Mouse (Mus musculus): ENCODE measurements around the gene Klrd1.
"Not testable (repeated sequence)": the region's sequence is repeated elsewhere in the genome, so short reads cannot be mapped to it uniquely, and the experiment has no call there.

Gene Klrd1

DNA sequence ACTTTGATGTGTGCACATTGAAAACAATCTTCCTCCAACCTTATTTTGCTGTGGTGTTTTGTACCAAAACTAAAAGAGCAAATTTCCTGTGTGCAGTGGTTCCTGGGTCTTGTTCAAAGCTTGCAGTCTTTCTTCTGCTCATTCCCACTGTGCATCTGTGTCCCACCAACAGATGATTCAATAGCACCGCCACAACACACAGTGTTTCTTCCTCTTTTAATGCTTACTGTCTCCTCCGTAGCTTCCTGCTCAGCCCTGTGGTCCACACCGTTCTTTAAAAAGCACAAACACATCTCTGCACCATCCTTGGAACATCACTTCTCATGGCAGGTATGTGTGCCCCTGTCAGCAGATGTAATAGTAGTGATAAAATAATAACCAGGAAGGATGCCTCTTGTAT, at the start of gene Klrd1:
Gene Klrd1 (plus strand): TSS at position 275 of the 400 bp plus-strand sequence.
- DNase-seq: no peak

DNA sequence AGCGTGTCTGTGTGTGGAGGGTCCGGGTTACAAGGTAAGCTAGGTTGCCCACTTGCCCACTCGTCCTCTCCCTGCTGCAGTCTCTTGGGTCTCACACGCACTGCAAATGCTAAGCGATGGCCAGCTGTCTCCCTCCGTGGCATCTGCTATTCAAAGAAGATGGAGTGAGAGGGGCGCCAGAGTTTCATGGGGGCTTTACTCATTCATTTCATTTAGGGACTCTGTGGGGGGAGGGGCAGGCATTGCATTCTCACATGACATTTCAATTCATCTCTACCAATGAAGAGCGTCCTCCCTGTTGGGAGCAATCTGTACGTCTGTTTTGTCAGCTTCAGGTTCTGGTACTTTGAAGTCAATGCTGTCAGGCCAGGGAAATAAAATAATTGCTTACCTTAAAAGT, 49.7 kb upstream of the Klrd1 start:
- no peak for DNase-seq

DNA sequence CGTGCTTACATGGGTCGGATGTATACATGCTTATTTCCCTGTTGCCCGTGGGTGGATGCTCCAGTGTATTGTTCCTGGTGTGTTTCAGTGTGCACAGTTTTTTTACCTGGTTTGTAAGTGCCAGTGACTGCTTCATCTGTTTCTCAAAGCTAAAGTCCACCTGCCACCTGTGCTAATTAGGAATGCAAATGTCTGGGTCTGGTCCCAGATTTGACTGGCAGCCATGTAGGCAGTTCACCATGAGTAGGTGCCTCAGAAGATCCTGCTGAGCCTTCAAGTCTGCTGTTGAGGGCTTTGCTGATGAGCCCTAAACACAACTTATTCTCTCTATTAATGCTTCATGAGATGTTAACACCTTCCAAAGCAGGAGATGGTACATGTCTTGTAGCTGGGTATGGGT, 49.0 kb upstream of the Klrd1 start:
- peak in 1 of 2 experiments; percentile 21 for DNase-seq

DNA sequence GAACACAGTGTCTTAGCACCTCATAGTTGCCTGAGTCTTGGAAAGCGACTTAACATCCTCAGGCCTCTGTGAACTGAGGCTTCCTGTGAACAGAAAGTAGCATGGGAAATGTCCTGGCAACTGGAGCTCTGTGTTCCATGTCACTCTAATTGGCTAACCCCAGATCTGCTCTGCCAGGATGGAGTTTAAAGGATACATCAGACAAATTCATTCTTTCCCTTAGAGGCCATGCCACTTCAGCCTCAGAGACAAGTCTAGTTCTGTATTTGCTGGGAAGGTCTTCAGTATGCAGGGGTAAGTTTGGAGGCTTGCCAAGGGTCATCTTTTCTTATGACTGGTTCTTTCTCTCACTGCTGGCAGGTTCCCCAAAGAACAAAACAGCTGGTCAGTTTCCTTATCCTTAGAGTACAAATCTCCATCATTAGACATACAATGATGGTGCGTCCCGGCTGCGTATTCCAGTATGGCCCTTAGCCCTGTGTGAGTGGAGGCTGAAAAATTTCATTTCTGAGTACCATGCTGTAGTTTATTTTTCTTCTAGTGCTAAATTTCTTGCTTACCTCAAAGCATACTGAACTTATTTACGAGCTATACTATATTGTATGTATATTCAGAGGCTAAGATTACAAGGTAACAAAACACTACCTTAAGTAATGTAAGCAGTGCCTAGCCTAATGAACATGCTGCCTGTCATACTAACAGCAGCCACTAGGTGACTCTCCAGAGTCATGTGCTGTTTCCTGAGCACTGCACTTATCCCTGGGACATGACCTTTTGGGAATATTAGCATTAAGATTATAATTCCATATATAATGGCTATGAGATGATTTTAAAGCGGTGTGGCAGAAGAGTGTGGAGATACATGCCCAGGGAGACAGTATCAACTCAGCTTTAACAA, 47.6 kb upstream of the Klrd1 start:
- DNase-seq: peak; percentile 74 to 77

DNA sequence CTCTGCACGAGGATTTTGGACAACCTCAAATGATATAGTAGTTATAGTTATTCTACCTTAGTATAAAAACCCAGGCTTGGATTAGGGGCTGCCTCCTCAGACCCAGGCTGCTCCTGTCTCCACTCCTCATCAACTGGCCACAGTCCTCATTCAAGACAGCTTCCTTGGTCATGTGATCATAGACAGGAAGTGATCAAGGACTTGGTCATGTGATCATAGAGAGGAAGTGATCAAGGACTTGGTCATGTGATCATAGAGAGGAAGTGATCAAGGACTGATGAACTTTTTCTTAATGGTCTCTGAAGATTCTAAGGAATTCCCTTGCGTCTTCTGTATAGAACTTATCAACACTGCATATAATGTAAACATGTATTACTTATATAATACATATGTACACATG, 44.3 kb upstream of the Klrd1 start:
- DNase-seq: no peak

DNA sequence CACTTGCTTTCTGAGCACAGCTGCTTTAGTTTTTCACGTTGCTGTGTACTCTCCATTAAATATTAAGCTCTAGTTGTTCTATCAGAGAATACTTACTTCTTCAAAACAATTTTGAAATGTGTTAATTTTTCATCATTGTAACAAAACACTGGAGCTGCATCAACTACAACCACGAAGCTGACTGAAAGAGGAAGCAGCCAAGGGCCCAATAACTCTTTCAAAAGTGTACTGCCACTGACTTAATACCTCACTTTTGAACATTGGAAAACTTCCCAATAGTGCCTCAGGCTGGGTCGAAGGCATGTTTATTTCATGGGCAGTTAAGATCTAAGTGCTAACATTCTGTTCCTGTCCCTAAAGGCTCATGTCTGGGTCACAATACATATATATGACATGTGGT, 43.6 kb upstream of the Klrd1 start:
- DNase-seq: no peak

DNA sequence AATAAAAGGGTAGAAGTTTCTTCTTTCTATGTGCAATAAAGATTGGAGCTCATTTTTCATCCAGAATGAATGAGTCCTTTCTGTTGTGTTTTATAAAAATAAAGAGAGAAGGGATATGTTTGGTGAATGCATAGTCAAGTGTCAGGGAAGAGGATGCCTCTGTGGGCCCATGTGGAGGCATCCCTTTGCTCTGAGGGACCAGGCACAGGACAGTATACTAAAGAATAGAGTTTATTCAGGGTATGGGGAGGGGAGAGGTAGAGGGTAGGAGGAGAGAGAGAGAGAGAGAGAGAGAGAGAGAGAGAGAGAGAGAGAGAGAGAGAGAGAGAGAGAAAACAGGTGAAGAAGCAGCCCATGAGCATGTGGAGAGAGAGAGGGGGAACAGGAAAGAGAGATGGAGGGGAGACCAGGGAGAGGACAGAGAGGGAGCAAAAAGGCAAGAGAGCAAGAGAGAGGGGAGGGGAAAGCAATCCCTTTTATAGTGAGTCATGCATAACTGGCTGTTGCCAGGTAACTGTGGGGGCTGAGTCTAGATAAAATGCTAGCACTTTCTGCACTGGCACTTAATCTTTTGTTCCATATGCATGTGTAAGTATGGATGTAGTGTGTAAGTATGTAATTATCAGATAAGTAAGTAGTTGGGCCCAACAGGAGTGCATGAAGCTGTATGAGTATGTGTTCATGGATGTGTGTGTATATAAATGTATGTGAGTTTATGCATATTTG, 34.1 kb upstream of the Klrd1 start:
- no peak for DNase-seq

DNA sequence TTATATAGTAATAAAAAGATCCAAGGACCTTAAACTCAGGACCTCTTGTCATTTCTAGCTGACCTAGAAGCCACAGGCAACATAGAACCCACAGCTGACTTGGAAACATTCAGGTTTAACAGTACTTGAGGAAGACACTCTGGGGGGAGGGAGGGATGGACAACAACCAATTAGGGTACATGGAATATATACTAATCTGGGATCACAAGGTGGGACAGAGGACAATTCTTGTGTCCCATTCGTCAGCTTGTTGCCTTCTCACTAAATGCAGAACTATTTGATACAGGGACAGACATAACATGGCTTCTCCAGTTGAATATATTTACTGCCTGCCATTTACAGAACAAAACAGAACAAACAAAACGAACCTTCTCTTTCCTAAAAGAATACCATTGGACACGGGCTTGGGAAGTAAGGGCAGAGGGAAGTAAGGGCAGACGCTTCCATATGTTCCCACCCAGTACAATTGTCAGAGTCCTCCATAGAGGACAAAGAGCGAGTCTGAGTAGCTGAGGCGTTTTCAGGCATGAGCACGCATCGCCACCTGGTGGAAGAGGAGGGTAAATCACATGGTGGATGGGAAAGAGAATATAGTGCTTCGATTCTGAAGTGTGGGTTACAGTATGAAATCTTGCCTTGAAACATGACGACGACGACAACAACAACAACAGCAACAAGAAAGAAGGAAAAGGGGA, 32.5 kb upstream of the Klrd1 start:
- peak; percentile 68 to 73 for DNase-seq

DNA sequence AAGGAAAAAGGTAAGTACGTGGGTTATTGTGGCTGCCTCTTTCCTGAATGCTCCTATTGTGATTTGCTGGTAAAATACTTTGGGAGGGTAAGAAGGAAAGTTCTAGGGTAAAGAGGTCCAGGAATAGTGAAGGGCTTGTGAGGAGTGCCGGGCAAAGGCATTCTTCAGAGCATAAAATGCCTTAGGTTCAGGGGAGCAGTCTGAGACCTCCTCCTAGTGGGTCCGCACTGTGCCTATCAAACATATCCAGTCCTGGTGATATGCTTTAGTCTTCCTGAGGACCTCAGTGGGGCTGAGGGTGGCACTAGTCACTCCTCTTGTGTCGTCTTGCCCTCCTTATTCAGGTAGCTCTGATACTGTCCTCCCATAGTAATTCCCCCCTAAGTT, 31.9 kb upstream of the Klrd1 start:
- no peak for DNase-seq

DNA sequence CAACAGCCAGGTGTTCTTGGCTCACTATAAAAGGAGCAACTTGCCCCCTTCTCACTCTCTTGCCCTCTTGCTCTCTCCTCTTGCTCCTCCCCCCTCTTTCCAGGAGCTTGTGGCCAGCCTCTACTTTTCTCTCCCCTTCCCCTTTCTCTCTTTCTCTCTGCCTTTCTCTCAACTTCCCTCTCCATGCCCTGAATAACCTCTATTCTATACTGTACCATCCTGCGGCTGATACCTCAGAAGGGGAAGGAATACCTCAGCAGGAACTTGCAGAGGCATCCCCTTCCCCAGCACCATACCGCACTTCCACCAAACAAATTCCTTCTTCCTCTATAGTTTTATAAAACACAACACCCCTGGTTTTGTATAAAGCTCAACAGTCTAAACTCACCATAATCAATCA, 26.3 kb upstream of the Klrd1 start:
- DNase-seq: no peak

DNA sequence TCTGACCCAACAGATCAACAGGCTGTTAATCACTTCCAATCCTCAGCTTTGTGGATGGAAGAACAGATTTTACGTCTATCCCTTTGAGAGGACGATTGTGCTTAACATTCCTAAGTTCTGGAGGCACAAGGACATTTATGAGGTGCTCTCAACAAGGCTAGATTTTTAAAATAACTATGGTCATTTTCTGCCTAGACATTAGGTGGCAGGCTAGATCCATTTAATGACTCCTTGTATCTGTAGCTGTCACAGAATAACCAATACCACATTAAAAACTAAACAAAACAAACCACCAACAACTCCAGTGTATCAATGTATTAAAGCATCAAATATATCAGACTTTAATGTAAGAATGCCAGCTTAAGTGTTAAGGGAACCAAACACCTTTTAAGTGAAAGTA, 16.3 kb upstream of the Klrd1 start:
- DNase-seq: no peak

DNA sequence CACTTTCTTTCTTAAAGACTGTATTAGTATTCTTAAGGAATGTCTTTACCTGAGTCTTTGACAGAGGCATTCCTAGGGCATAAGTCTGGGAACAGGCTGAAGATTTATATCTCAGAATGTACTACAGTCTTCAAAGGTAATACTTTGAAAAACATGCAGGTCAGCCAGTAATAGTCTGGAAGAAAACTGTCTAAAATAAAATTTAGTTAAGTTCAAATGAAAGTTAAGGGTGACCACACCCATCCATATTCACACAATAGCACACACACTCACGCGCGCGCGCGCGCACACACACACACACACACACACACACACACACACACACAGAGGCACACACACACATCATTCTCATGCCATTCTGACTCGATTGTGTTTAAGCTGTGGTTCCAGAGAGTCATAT, 14.0 kb upstream of the Klrd1 start, which contains the start of gene Klre1:
Gene Klre1 (plus strand): TSS at position 301 of the 400 bp plus-strand sequence.
- DNase-seq: no peak

DNA sequence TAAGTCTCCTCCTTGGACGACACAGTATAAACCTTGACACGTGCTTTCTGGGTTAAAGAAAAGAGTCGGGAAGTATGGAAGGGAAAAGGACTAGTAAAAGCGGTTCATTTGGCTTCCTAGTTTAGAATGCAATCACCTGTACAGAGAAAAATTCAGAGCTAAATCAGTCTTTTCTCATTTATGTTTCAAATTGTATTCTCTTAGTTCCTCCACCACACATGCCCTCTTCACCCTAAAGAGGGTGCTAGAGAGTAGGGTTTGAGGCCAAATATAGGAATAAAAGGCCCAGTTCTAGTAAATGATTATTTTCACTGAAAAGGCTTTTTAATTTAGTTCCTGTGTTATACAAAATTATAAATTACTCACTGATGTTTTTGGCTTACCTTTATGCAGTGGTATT, 10.3 kb upstream of the Klrd1 start:
- no peak for DNase-seq

DNA sequence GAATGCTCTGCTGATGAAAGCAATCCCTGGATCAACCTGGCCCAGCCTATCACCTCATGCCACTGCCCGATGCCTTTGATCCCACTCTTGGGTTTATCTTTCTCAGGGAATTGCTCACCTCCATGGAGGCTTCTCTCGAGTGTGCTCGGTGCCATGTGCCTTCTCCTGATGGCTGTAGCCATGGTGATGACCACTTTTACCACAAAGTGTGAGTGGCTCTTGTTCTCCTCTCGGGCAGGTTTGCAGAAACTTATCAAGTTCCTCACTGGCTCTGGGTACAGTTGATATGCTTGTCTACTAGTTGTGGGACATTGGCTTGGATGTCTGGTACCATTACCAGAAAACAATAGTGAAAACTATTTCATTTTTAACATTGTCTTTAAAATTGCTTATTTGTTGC, 9.7 kb upstream of the Klrd1 start:
- DNase-seq: no peak

DNA sequence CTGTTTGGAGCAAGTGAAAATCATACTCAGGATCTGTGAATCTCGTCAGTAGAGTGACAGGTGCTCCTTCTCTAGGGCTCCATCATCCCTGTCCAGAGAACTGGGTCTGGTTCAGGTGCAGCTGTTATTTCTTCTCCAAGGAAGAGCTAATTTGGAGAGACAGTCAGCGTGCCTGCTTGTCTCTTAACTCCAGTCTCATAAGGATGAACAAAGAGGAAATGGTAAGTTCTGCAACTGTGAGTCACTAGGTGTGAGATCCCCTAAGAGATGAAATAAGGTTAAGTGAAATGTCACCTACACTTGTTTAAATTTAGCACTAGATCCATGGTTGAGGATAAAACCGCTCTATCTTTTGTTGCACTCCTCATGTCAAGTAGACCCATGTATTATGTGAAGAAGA, 8.6 kb upstream of the Klrd1 start:
- no peak for DNase-seq

DNA sequence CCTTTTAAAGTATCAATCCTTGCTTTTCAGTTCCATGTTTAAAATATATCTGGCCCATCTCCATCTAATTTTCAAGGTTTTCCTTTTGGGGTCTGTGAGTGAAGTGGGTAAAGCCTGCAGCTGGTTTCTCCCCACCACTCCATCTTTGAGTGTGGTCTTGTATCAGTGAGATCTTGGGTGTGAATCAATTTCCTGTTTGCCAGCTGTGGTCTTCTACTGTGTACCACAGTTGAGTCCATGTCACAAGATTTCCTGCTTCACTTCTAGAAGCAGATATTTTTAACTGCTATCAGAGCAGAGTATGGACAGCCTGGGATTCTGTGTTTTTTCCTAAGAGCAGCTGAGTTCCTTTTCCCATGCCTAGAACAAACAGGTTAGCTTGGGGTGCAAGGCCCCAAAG, 16.8 kb downstream of the Klrd1 start:
- no peak for DNase-seq

DNA sequence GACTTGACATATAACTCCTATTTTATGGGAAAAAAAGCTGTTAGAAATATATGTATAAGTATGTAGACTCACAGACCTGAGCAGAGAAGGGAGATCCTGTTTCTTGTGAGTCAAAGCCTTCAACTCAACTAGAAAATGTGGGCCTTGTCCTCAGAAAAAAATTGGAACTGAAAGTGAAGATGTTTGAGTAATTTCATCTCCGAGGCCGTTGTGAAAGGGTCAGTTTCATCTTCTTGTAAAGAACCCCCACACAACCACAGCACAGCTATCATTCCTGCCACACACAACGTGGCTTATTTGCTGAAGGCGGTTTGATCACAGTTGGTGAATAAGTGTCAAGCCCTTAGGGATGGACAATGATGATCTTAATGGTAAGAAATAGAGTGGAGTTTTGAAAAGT, 32.2 kb downstream of the Klrd1 start, which contains the start of gene Klrk1:
Gene Klrk1 (minus strand): TSS at position 130 of the 400 bp plus-strand sequence.
- DNase-seq: no peak

DNA sequence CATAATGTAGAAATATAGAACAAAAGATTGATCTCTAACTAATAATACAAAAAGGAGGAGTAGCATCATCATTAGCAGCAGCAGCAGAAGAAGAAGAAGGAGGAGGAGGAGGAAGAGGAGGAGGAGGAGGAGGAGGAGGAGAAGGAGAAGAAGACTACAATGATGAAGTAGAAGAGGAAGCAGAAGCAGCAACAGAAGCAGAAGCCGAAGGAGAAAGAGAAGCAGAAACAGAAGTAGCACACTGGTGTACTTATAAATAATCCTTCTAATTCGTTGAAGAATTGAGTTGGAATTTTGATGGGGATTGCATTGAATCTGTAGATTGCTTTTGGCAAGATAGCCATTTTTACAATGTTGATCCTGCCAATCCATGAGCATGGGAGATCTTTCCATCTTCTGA, 39.5 kb downstream of the Klrd1 start:
- not testable (repeated sequence) for DNase-seq

DNA sequence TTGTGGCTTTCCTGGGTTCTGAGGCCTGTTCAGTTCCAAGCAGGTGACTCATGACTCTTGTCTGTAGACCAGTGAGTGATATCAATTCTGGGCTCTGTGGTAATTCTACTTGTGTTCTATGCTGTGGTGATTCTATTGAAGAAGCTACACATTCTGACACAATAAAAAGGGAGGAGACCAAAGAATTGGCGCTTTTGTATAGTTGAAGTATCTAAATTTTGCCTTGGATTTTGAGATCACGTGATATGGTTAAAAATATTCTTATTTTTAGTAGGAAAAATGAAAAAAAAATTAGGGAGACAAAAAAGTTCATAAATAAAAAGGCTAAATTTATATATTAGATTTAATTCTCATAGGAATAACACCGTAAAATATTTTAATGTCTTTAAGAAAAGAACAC, 51.7 kb downstream of the Klrd1 start, which contains the start of gene Klrc3:
Gene Klrc3 (minus strand): TSS at position 101 of the 400 bp plus-strand sequence.
- not testable (repeated sequence) for DNase-seq

DNA sequence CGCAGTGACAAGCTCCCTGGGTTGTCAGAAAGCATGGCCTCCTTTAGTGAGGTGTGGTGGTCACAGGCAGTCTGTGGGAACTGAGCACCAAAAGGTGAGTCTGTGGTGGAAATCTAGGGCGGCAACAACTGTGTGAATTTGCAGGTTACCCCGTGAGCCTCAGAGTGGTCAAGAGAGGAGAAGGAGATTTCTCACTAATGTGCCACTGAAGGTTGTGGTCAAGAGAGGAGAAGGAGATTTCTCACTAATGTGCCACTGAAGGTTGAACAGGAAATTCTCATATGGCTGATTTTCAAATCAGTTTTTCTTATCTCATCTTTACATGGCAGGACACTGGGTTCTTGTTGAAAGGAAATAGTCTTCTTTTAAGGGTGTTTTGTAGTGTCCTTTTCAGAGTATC, 52.5 kb downstream of the Klrd1 start:
- DNase-seq: not testable (repeated sequence)
